Mouse (Mus musculus) kidney, embryonic 16.5 days (tissue): ENCODE results near the gene Hoxc4. TPM values are rescaled to one million over a fixed set of nuclear protein-coding genes. Genes with fewer than 3 reads are reported as not detected.

Experiments used
- ATAC-seq: fragments of 200-750 bp; cut with Nextera tagmentation; 2 replicates; pipeline ENCODE4 v1.8.0; 2017; ENCODE audit warnings: moderate TSS enrichment; ENCODE audit not compliant: low FRiP score, low TSS enrichment
- H3K27ac ChIP-seq: fragments of 300-500 bp; sonication (generic); 2 replicates; pipeline ENCODE4 v1.5.1; 2014; ENCODE audit warnings: low read length
- H3K27me3 ChIP-seq: fragments of 300-500 bp; sonication (generic); 2 replicates; pipeline ENCODE4 v1.6.1; 2014; ENCODE audit warnings: low read length, control low read depth, mixed read lengths; ENCODE audit not compliant: insufficient read depth
- H3K36me3 ChIP-seq: fragments of 300-500 bp; sonication (generic); 2 replicates; pipeline ENCODE4 v1.6.1; 2014; ENCODE audit warnings: low read length, control low read depth, mixed read lengths; ENCODE audit not compliant: insufficient read depth
- H3K4me1 ChIP-seq: fragments of 300-500 bp; sonication (generic); 2 replicates; pipeline ENCODE4 v1.6.1; 2014; ENCODE audit warnings: low read length, control low read depth, mixed read lengths; ENCODE audit not compliant: insufficient read depth
- H3K4me2 ChIP-seq: fragments of 300-500 bp; sonication (generic); replicated peaks from 2 replicates; pipeline ENCODE4 v1.6.1; 2014; ENCODE audit warnings: low read depth, low read length
- H3K4me3 ChIP-seq: fragments of 300-500 bp; sonication (generic); 2 replicates; pipeline ENCODE4 v1.5.1; 2014; ENCODE audit warnings: mild to moderate bottlenecking, low read length
- H3K9ac ChIP-seq: fragments of 300-500 bp; sonication (generic); replicated peaks from 2 replicates; pipeline ENCODE4 v1.6.1; 2014; ENCODE audit warnings: low read length
- H3K9me3 ChIP-seq: fragments of 300-500 bp; sonication (generic); 2 replicates; pipeline ENCODE4 v1.6.1; 2016; ENCODE audit warnings: low read length, control low read depth
- WGBS: fragments of 180-500 bp; shearing (Covaris S2); extraction: QIAGEN DNeasy Blood & Tissue Kit; methylation state at CpG from one replicate; pipeline ENCODE4 v1.1.7; 2014; 5-methylcytosine and 5-hydroxymethylcytosine counted together
- polyA plus RNA-seq: library from polyadenylated mRNA; unstranded; fragments of >200 nt; fragmentation: Nextera tagmentation; extraction: Ambion mirVana; gene quantifications from 2 replicates; pipeline ENCODE4 v1.2.1, GENCODE M21; 2015

Gene Hoxc4
- 6.9 and 8.6 TPM in 2 replicates for polyA plus RNA-seq

- 21% methylated on average over 9 of the region's 9 CpGs for WGBS
- Histone ChIP-seq H3K4me1 (peaks cover 70% of the 10 kb centered on the region), H3K4me3 (no peak within 1 kb of the TSS), H3K27ac (peak within 1 kb of the TSS; percentile 70), H3K9ac (peak within 1 kb of the TSS; percentile 50), H3K4me2 (peak within 1 kb of the TSS; percentile 26; the same call in 1 of the 2 replicates), H3K36me3 (no peaks in the 10 kb centered on the region), H3K9me3 (no peaks in the 10 kb centered on the region), H3K27me3 (peaks cover 37% of the 10 kb centered on the region)
- peak; percentile 29 for ATAC-seq
Observed at GRCm38 (mm10) chr15:103018636-103019035, at the start of gene Hoxc4. TSS of gene Hoxc4 (plus strand) at chr15:103018934.

DNA sequence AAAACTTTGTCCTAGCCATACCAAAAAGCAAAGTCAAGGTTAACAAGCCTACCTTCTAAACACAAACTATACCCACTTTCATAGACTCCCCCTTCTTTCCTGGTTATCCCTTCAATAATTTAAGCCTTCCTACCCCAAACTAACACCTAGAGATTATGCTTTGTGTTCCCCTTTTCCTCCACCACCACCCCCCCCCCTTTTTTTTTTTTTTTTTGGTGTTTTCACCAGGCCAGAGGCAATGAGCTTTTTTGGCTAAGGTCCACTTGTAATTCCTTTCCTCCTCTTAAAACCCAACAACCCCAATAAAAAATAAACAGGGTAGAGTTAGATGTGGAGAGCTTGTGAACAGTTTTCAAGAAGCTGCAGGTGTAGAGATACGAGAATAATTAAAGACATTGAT is 49.4 kb upstream of the Hoxc4 start:
- no peaks in the 10 kb centered on the region for H3K36me3 ChIP-seq
- H3K27ac ChIP-seq = peak overlapping the region; percentile 70; the same call in 1 of the 2 replicates
- no peaks in the 10 kb centered on the region for H3K9me3 ChIP-seq
- WGBS = 25% methylated on average over 1 of the region's 1 CpGs
- peak overlapping the region; percentile 84 for H3K4me2 ChIP-seq
- H3K27me3 ChIP-seq = peaks cover 27% of the 10 kb centered on the region
- H3K4me3 ChIP-seq = peak overlapping the region; percentile 65
- peak overlapping the region; percentile 79 for H3K9ac ChIP-seq
- H3K4me1 ChIP-seq = peaks cover 19% of the 10 kb centered on the region
- ATAC-seq = no peak

DNA sequence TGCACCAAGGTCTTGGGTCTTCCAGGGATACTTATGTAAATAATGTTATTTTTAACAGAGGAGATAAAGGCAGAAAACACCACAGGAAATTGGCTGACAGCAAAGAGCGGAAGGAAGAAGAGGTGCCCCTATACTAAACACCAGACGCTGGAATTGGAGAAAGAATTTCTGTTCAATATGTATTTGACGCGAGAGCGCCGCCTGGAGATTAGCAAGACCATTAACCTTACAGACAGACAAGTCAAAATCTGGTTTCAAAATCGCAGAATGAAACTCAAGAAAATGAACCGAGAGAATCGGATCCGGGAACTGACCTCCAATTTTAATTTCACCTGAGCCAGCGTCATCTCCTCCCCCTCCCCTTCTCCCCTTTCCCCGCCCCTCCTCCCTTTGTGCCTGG is 48.0 kb upstream of the Hoxc4 start:
- peak overlapping the region; percentile 79 for H3K27ac ChIP-seq
- H3K4me3 ChIP-seq = peak overlapping the region; percentile 54
- peak overlapping the region; percentile 84 for H3K4me2 ChIP-seq
- H3K36me3 ChIP-seq = no peaks in the 10 kb centered on the region
- no peak for ATAC-seq
- H3K27me3 ChIP-seq = peaks cover 24% of the 10 kb centered on the region
- H3K9ac ChIP-seq = peak overlapping the region; percentile 59
- no peaks in the 10 kb centered on the region for H3K9me3 ChIP-seq
- WGBS = 3% methylated on average over 12 of the region's 12 CpGs
- peaks cover 25% of the 10 kb centered on the region for H3K4me1 ChIP-seq

- peaks cover 30% of the 10 kb centered on the region for H3K27me3 ChIP-seq
- H3K9me3 ChIP-seq = no peaks in the 10 kb centered on the region
- peaks cover 27% of the 10 kb centered on the region for H3K4me1 ChIP-seq
- 1% methylated on average over 21 of the region's 21 CpGs for WGBS
- no peaks in the 10 kb centered on the region for H3K36me3 ChIP-seq
- no peak for ATAC-seq
- peak overlapping the region; percentile 54 for H3K4me3 ChIP-seq
- peak overlapping the region; percentile 75 for H3K27ac ChIP-seq
- peak overlapping the region; percentile 82 for H3K9ac ChIP-seq
- H3K4me2 ChIP-seq = peak overlapping the region; percentile 84
Observed at GRCm38 (mm10) chr15:102972254-102972653, 46.5 kb upstream of the Hoxc4 start.

GRCm38 (mm10) chr15:102972753-102973152 is 46.0 kb upstream of the Hoxc4 start:
- Histone ChIP-seq H3K36me3 (no peaks in the 10 kb centered on the region), H3K27ac (peak overlapping the region; percentile 75), H3K27me3 (peaks cover 30% of the 10 kb centered on the region), H3K4me3 (peak overlapping the region; percentile 54), H3K9ac (peak overlapping the region; percentile 82), H3K4me1 (peaks cover 31% of the 10 kb centered on the region), H3K9me3 (no peaks in the 10 kb centered on the region), H3K4me2 (peak overlapping the region; percentile 84)
- WGBS = 8% methylated on average over 6 of the region's 6 CpGs
- ATAC-seq = no peak

DNA sequence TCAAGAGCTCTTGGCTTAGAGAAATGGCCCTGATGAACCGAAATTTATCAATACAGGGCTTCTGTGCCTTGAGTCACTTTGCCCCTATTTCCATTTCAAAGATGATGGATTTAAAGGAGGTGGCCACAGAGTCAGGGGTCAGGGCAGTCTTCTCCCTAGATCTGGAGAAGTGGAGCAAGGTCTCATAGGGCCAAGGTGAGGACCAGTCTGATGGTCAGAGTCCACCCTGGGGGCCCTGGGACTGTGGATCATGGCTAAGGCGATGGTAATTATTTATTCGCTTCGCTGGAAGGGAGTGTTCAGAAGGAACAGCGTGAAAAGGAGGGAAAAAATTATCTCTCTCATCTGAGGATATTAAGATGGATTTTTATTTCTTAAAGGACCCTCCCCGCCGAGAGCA is 43.7 kb upstream of the Hoxc4 start:
- Histone ChIP-seq H3K9ac (peak overlapping the region; percentile 97), H3K4me3 (peak overlapping the region; percentile 59), H3K27me3 (peaks cover 31% of the 10 kb centered on the region), H3K4me2 (peak overlapping the region; percentile 84), H3K4me1 (peaks cover 49% of the 10 kb centered on the region), H3K27ac (peak overlapping the region; percentile 97), H3K36me3 (no peaks in the 10 kb centered on the region), H3K9me3 (no peaks in the 10 kb centered on the region)
- 6% methylated on average over 7 of the region's 7 CpGs for WGBS
- ATAC-seq = no peak

- whole genome bisulfite sequencing = under 1% methylated on average over 21 of the region's 21 CpGs
- peak; percentile 50; the same call in 1 of the 2 replicates for ATAC-seq
- Histone ChIP-seq H3K4me1 (peaks cover 49% of the 10 kb centered on the region), H3K36me3 (no peaks in the 10 kb centered on the region), H3K9ac (peak overlapping the region; percentile 97), H3K27ac (peak overlapping the region; percentile 97), H3K9me3 (no peaks in the 10 kb centered on the region), H3K4me2 (peak overlapping the region; percentile 84), H3K27me3 (peaks cover 25% of the 10 kb centered on the region; the same call in 1 of the 2 replicates), H3K4me3 (peak overlapping the region; percentile 59)
Observed at GRCm38 (mm10) chr15:102975688-102976111, 43.0 kb upstream of the Hoxc4 start.

DNA sequence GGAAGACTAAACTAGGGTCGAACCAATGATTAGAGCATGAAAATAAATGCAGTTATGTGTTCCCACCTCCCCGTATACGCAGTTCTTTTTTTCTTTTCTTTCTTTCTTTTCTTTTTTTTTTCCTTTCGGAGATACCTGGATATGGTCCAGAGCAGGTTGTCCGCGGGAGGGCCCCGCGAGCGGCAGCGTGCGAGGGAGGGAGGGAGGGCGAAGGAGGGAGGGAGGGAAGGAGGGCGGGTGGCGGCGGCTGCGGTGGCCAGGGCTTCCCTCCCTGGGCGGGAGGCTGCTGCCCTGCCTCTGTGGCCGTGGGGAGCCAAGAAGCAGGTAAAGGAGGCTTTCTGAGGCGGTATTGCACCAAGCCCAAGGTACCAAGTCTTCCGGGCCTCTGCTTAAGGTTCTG is 42.6 kb upstream of the Hoxc4 start, which contains the start of gene Hoxc9:
Gene Hoxc9 (plus strand): TSS at position 269 of the 400 bp plus-strand sequence.
- Histone ChIP-seq H3K9me3 (no peaks in the 10 kb centered on the region), H3K4me3 (peak within 1 kb of the TSS; percentile 59), H3K9ac (peak within 1 kb of the TSS; percentile 97), H3K4me1 (peaks cover 47% of the 10 kb centered on the region), H3K27me3 (peaks cover 25% of the 10 kb centered on the region; the same call in 1 of the 2 replicates), H3K4me2 (peak within 1 kb of the TSS; percentile 84), H3K36me3 (no peaks in the 10 kb centered on the region), H3K27ac (peak within 1 kb of the TSS; percentile 97)
- ATAC-seq = no peak
- 0% methylated on average over 13 of the region's 20 CpGs for WGBS

DNA sequence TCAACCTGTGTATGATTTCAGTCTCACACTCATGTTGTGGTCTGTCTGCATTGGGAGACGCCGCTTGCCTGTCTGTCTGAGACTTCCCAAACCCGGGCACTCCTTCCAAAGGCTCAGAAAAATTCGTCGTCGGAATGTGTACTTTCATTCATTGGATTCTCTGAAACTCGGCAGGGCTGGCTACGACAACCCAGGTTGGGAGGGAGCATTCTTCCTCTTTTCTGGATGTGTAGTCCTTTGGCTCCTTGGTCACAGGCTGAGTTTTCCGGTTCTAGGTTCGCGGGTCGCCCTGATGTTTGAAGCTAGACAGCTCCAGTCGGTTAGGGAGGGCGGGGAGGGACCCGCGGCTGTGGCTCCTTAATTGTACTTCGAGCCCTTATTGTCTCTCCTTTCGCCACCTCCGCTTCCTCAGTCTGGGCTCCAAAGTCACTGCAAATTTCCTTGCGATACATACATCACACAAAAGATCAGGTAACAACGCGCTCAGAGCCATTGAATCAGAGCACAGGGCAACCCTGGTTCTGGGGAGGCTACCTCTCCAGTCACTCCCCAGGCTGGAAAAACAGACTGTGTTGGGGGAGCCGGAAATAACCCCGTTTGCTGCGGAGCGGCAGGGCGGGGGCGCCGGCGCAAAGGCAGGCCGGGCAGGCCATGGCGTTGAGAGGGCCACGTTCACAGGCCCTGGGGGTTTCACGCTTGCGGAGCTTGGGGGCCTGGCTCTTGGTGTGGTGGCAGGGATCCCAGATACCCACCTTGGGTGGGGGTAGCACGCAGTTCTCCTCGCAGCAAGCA is 41.9 kb upstream of the Hoxc4 start:
- Histone ChIP-seq H3K27me3 (peaks cover 25% of the 10 kb centered on the region; the same call in 1 of the 2 replicates), H3K9ac (peak overlapping the region; percentile 97), H3K27ac (peak overlapping the region; percentile 97), H3K9me3 (no peaks in the 10 kb centered on the region), H3K36me3 (no peaks in the 10 kb centered on the region), H3K4me2 (peak overlapping the region; percentile 84), H3K4me1 (peaks cover 43% of the 10 kb centered on the region), H3K4me3 (peak overlapping the region; percentile 59)
- no peak for ATAC-seq
- WGBS = 1% methylated on average over 37 of the region's 37 CpGs
